Mouse (Mus musculus): ENCODE measurements around the gene Gm3139. TPM values are rescaled to one million over a fixed set of nuclear protein-coding genes. Genes with fewer than 3 reads are reported as not detected.

Gm3139 gene
- not detected in 2 replicates for polyA plus RNA-seq (2015; fragmentation: Nextera tagmentation; extraction: Ambion mirVana)

GRCm38 (mm10) chr5:94525987-94526386 is at the start of gene Gm3139:
TSS of gene Gm3139 (plus strand) at chr5:94526287.

Other genes starting within 250 kb of the Gm3139 start
- gene A430089I19Rik, start 219.5 kb upstream of the Gm3139 start, polyA plus RNA-seq (2015; fragmentation: Nextera tagmentation; extraction: Ambion mirVana), result not detected in 2 replicates
- gene Gm6502, start 211.9 kb upstream of the Gm3139 start, polyA plus RNA-seq (2015; fragmentation: Nextera tagmentation; extraction: Ambion mirVana), result not detected in 2 replicates
- not detected in 2 replicates for gene AA792892, start 186.5 kb upstream of the Gm3139 start, polyA plus RNA-seq (2015; fragmentation: Nextera tagmentation; extraction: Ambion mirVana)
- gene Gm7682, start 80.5 kb upstream of the Gm3139 start, polyA plus RNA-seq (2015; fragmentation: Nextera tagmentation; extraction: Ambion mirVana), result not detected in 2 replicates
- not detected in 2 replicates for gene Gm3147, start 90.1 kb downstream of the Gm3139 start, polyA plus RNA-seq (2015; fragmentation: Nextera tagmentation; extraction: Ambion mirVana)
- gene Gm6509, start 97.7 kb downstream of the Gm3139 start, polyA plus RNA-seq (2015; fragmentation: Nextera tagmentation; extraction: Ambion mirVana), result not detected in 2 replicates
- gene Gm6205, start 122.1 kb downstream of the Gm3139 start, polyA plus RNA-seq (2015; fragmentation: Nextera tagmentation; extraction: Ambion mirVana), result not detected in 2 replicates